Mouse (Mus musculus): Measurements from ENCODE around the gene Pld1.

DNA sequence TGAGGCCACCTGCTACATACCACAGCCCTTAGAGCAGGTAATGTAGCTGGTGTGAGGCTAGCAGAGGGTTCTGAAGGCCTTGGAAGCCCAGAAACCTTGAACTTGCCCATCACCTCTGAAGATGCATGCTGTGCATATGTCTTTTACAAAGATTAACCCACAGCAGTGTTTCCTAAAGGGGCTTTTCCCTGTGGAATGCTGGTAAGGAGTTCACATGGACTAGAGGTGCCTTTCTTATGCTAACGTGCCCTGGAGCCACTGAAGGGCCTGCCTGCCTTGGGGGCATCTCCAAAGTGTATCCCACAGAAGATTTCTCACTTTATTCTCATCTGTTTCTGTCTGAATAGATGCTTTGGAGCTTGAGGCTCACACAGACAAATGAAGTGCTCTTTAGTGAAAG is 152.8 kb downstream of the Pld1 start:
- TF ChIP-seq GATA1 (IDR thresholded peaks at IDR 0.05; ENCODE audit: borderline replicate concordance, low read length) (no peak), FLI1 (IDR thresholded peaks at IDR 0.05; ENCODE audit: low read length) (no peak)

All from megakaryocyte, embryonic 14.5 days (primary cell).